Mouse (Mus musculus) E14TG2a.4 (cell line): ENCODE measurements at regions not wholly inside any gene's neighbourhood (a gene's known extent, or its start where the extent isn't known, plus 50 kb on each side); places are given as distances from the start of the nearest gene placed in this dataset.

Experiments used
- H3K27me3 ChIP-seq: 2 replicates; pipeline ENCODE4 v1.6.1; 2014; ENCODE audit warnings: low read length, control low read depth; ENCODE audit not compliant: insufficient read depth
- H3K36me3 ChIP-seq: 2 replicates; pipeline ENCODE4 v1.6.1; 2014; ENCODE audit warnings: low read length, control low read depth; ENCODE audit not compliant: insufficient read depth
- H3K4me1 ChIP-seq: replicated peaks from 2 replicates; pipeline ENCODE4 v1.6.1; 2014; ENCODE audit warnings: low read depth, low read length, control low read depth
- H3K4me3 ChIP-seq: replicated peaks from 2 replicates; pipeline ENCODE4 v1.5.1; 2014; ENCODE audit warnings: mild to moderate bottlenecking, low read length
- H3K9me3 ChIP-seq: 2 replicates; pipeline ENCODE4 v1.6.1; 2014; ENCODE audit warnings: low read length, control low read depth
- CTCF ChIP-seq: conservative IDR thresholded peaks from 2 replicates; pipeline ENCODE4 v1.5.1; 2014; ENCODE audit warnings: low read length
- NANOG ChIP-seq: IDR thresholded peaks from 2 replicates; pipeline ENCODE4 v1.6.1; 2014; ENCODE audit warnings: borderline replicate concordance, low read length, mixed read lengths
- POU5F1 ChIP-seq: IDR thresholded peaks from 2 replicates; pipeline ENCODE4 v1.6.1; 2014; ENCODE audit warnings: low read length, borderline replicate concordance

- no peak for TF ChIP-seq CTCF
- no peak for TF ChIP-seq POU5F1
- no peak for TF ChIP-seq NANOG
- peaks cover 4% of the 10 kb centered on the region; the same call in 1 of the 2 replicates for H3K4me1 ChIP-seq
- no peaks in the 10 kb centered on the region for H3K9me3 ChIP-seq
- no peaks in the 10 kb centered on the region for H3K36me3 ChIP-seq
- no peak overlapping the region for H3K4me3 ChIP-seq
- peaks cover 8% of the 10 kb centered on the region; the same call in 1 of the 2 replicates for H3K27me3 ChIP-seq
Observed at GRCm38 (mm10) chr8:109248356-109248755, 245.5 kb upstream of the Pmfbp1 start.

- Histone ChIP-seq H3K27me3 (peaks cover 8% of the 10 kb centered on the region; the same call in 1 of the 2 replicates), H3K4me1 (peaks cover 4% of the 10 kb centered on the region; the same call in 1 of the 2 replicates), H3K36me3 (no peaks in the 10 kb centered on the region), H3K9me3 (no peaks in the 10 kb centered on the region), H3K4me3 (no peak overlapping the region)
- TF ChIP-seq POU5F1: no peak
- no peak for TF ChIP-seq NANOG
- no peak for TF ChIP-seq CTCF
Observed at GRCm38 (mm10) chr8:109249256-109249655, 244.6 kb upstream of the Pmfbp1 start.

GRCm38 (mm10) chr8:109249691-109250090, 244.1 kb upstream of the Pmfbp1 start:
- Histone ChIP-seq H3K4me3 (no peak overlapping the region), H3K4me1 (peaks cover 4% of the 10 kb centered on the region; the same call in 1 of the 2 replicates), H3K9me3 (no peaks in the 10 kb centered on the region), H3K27me3 (peaks cover 8% of the 10 kb centered on the region; the same call in 1 of the 2 replicates), H3K36me3 (no peaks in the 10 kb centered on the region)
- TF ChIP-seq CTCF (no peak), NANOG (no peak), POU5F1 (no peak)

- H3K4me3 ChIP-seq: no peak overlapping the region
- no peak for TF ChIP-seq POU5F1
- TF ChIP-seq CTCF: no peak
- TF ChIP-seq NANOG: no peak
- H3K9me3 ChIP-seq: no peaks in the 10 kb centered on the region
- peaks cover 8% of the 10 kb centered on the region; the same call in 1 of the 2 replicates for H3K27me3 ChIP-seq
- H3K4me1 ChIP-seq: peaks cover 4% of the 10 kb centered on the region; the same call in 1 of the 2 replicates
- H3K36me3 ChIP-seq: no peaks in the 10 kb centered on the region
Observed at GRCm38 (mm10) chr8:109250551-109250950, 243.3 kb upstream of the Pmfbp1 start.

- no peak for TF ChIP-seq NANOG
- no peak for TF ChIP-seq CTCF
- Histone ChIP-seq H3K4me1 (peaks cover 4% of the 10 kb centered on the region; the same call in 1 of the 2 replicates), H3K36me3 (no peaks in the 10 kb centered on the region), H3K4me3 (peak overlapping the region; percentile 46), H3K9me3 (no peaks in the 10 kb centered on the region), H3K27me3 (peaks cover 8% of the 10 kb centered on the region; the same call in 1 of the 2 replicates)
Observed at GRCm38 (mm10) chr8:109251360-109251798, 242.4 kb upstream of the Pmfbp1 start.

GRCm38 (mm10) chr8:109252404-109252803, 241.4 kb upstream of the Pmfbp1 start:
- H3K9me3 ChIP-seq: no peaks in the 10 kb centered on the region
- peaks cover 4% of the 10 kb centered on the region; the same call in 1 of the 2 replicates for H3K4me1 ChIP-seq
- no peaks in the 10 kb centered on the region for H3K36me3 ChIP-seq
- peaks cover 8% of the 10 kb centered on the region; the same call in 1 of the 2 replicates for H3K27me3 ChIP-seq
- H3K4me3 ChIP-seq: no peak overlapping the region
- no peak for TF ChIP-seq NANOG
- no peak for TF ChIP-seq CTCF
- TF ChIP-seq POU5F1: no peak

- no peak for TF ChIP-seq POU5F1
- peak; percentile 90 for TF ChIP-seq CTCF
- H3K4me3 ChIP-seq: no peak overlapping the region
- H3K4me1 ChIP-seq: peaks cover 6% of the 10 kb centered on the region
- H3K9me3 ChIP-seq: no peaks in the 10 kb centered on the region
- no peaks in the 10 kb centered on the region for H3K27me3 ChIP-seq
- H3K36me3 ChIP-seq: no peaks in the 10 kb centered on the region
Observed at GRCm38 (mm10) chr8:109279129-109279528, 214.7 kb upstream of the Pmfbp1 start.

- Histone ChIP-seq H3K36me3 (no peaks in the 10 kb centered on the region), H3K4me1 (peaks cover 6% of the 10 kb centered on the region), H3K27me3 (no peaks in the 10 kb centered on the region), H3K9me3 (no peaks in the 10 kb centered on the region), H3K4me3 (no peak overlapping the region)
- TF ChIP-seq CTCF (no peak), NANOG (no peak), POU5F1 (no peak)
Observed at GRCm38 (mm10) chr8:109280540-109280939, 213.3 kb upstream of the Pmfbp1 start.

- no peak overlapping the region for H3K4me3 ChIP-seq
- no peaks in the 10 kb centered on the region for H3K36me3 ChIP-seq
- no peaks in the 10 kb centered on the region for H3K9me3 ChIP-seq
- H3K4me1 ChIP-seq: peaks cover 6% of the 10 kb centered on the region
- no peaks in the 10 kb centered on the region for H3K27me3 ChIP-seq
- TF ChIP-seq NANOG (peak; percentile 44; the same call in 1 of the 2 replicates), POU5F1 (no peak), CTCF (no peak)
Observed at GRCm38 (mm10) chr8:109281598-109281997, 212.2 kb upstream of the Pmfbp1 start.
